Mouse (Mus musculus) B cell, adult 2 months (primary cell): Measurements from ENCODE around the gene Prph2.

ENCODE experiments used
- DNase-seq, 2 experiments: peaks; one replicate each; pipeline ENCODE4 v3.0.0; 2022

The Prph2 gene

DNA sequence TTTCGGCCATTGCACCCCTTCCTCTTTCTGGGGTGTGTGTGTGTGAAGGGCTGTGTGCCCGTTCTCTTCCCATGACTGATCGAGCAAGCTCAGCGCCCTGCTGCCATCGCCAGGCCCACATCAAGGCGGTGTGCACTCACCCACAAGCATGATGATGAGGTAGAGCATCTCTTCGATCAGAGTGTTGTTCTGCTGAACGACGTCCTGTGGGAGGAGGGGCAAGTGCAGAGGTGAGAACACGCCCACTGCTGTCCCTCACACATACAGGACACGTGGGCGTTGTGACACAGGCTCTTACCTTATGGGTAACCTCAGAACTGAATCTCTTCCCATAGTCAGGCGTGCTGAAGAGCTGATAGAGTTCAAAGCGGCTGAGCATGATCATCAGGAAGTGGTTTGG is 56.6 kb downstream of the Prph2 start:
- no peak for DNase-seq

DNA sequence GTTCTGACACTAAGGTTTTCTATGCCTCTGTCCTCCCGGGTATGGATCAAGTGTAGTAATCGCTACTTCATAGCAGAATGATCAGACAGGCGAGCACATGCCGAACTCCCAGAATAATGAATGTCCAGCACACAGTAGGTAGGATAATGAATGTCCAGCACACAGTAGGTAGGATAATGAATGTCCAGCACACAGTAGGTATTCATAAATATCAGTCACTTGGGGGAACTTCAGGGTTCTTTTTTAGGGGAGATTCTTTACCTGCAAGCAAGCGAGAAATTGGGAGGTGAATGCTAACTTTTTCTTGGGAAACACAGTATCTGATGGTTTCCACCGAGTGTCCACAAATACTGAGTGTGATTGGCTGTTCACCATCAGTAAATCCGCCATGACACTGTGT is 62.3 kb downstream of the Prph2 start:
- no peak for DNase-seq
